Mouse (Mus musculus): Measurements from ENCODE around the gene Brsk1. TPM values are rescaled to one million over a fixed set of nuclear protein-coding genes. Genes with fewer than 3 reads are reported as not detected.

The Brsk1 gene
- polyA plus RNA-seq (2012; ENCODE audit: low replicate concordance) = 0.20 TPM in 2 replicates

GRCm38 (mm10) chr7:4690387-4690786 is at the start of gene Brsk1:
TSS of gene Brsk1 (plus strand) at chr7:4690604.

DNA sequence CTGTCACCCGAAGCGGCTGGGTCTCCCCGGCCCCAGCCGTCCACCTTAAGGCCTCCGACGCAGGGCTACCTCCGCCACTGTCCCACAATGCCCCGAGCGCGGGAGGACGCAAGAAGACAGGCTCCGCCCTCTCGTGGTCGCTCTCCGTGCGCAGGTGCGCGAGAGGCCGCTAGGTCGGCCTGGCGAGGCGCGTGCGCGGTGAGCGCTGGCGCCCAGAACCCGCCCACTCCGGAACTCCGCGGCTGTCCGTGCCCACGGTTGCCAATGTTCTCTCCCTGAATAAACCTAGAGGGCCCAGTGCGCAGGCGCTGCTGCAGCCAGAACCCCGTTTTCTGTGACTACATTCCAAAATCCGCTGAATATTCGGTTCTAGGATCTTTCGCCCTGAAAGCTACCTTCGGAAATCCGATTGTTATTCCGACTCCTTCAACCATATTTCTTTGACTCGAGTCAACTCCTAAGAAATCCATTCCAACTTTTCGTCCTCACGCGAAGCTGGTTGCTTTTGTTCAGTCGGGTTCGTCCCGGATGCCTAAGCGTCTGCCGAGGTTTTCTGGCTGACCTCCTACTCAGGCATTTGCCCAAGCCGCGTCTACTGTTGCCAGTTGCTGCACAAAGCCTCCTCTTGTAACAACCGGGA is 31.4 kb upstream of the Brsk1 start, which contains the start of gene Ppp6r1:
TSS of gene Ppp6r1 (minus strand) at position 108 of the 640 bp plus-strand sequence.

GRCm38 (mm10) chr7:4684632-4685417 is 5.6 kb upstream of the Brsk1 start, which contains the start of gene Hspbp1:
TSS of gene Hspbp1 (minus strand) at chr7:4685068.

GRCm38 (mm10) chr7:4725169-4725568 is 34.8 kb downstream of the Brsk1 start, which contains the start of gene Tmem150b:
TSS of gene Tmem150b (minus strand) at chr7:4725249.

DNA sequence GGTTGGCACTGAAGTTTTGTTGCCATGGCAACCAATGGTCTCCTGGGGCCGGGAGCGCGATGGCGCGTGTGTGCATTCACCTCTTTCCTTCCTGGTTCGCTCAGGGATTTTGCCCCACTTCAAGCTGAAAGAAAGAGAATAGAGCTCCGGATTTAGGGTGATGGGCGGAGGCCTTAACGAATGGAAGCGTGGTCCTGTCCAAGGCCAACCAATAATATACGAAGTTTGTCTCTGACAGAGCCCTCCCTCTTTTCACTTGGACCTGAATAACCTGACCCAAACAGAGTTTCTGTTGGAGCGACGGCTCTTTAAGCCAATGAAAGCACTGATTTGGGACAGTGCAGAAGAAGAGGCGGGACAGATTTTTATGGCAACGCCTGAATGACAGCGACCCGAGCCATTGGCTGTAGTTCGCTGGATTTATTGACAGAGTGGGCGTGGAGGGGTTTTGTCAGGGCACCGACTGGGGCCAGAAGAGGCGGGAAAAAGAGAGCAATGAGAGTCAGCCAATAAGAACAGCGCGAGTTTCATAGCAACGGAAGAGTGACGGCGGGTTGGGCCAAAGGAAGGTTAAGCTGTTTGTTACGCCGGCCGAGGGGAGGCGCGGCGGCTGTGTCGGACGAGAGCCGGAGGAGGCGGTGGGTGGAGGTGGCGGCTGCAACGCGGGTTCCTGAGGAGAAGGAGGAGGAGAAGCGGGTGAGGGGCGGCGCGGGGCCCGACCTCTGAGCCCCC is 49.3 kb downstream of the Brsk1 start, which contains the start of gene Kmt5c:
TSS of gene Kmt5c (plus strand) at position 572 of the 732 bp plus-strand sequence.

GRCm38 (mm10) chr7:4752821-4753570 is 62.6 kb downstream of the Brsk1 start, which contains the start of gene Cox6b2:
TSS of gene Cox6b2 (minus strand) at chr7:4753094.

Other genes starting within 250 kb of the Brsk1 start
- 1.4 and 9.1 TPM in 2 replicates for gene Rdh13, start 245.0 kb upstream of the Brsk1 start, polyA plus RNA-seq (2012; ENCODE audit: low replicate concordance)
- gene Eps8l1, start 229.9 kb upstream of the Brsk1 start, polyA plus RNA-seq (2012; ENCODE audit: low replicate concordance) = 0.37 TPM in 1 of 2 replicates, not detected in the other
- gene Ppp1r12c, start 188.9 kb upstream of the Brsk1 start, polyA plus RNA-seq (2012; ENCODE audit: low replicate concordance) = 226 and 282 TPM in 2 replicates
- 0.57 TPM in 1 of 2 replicates, not detected in the other for gene Tnnt1, start 174.2 kb upstream of the Brsk1 start, polyA plus RNA-seq (2012; ENCODE audit: low replicate concordance)
- gene Tnni3, start 166.4 kb upstream of the Brsk1 start, polyA plus RNA-seq (2012; ENCODE audit: low replicate concordance) = 1.0 and 1.6 TPM in 2 replicates
- gene Dnaaf3, start 158.2 kb upstream of the Brsk1 start, polyA plus RNA-seq (2012; ENCODE audit: low replicate concordance) = 2.2 and 2.7 TPM in 2 replicates
- 0.13 and 0.16 TPM in 2 replicates for gene Syt5, start 143.1 kb upstream of the Brsk1 start, polyA plus RNA-seq (2012; ENCODE audit: low replicate concordance)
- not detected in 2 replicates for gene Ptprh, start 86.6 kb upstream of the Brsk1 start, polyA plus RNA-seq (2012; ENCODE audit: low replicate concordance)
- gene Tmem86b, start 59.2 kb upstream of the Brsk1 start, polyA plus RNA-seq (2012; ENCODE audit: low replicate concordance) = 5.7 and 12.8 TPM in 2 replicates
- gene Ppp6r1, start 31.6 kb upstream of the Brsk1 start, polyA plus RNA-seq (2012; ENCODE audit: low replicate concordance) = 230 and 262 TPM in 2 replicates
- 171 and 194 TPM in 2 replicates for gene Hspbp1, start 5.5 kb upstream of the Brsk1 start, polyA plus RNA-seq (2012; ENCODE audit: low replicate concordance)
- gene Tmem150b, start 34.6 kb downstream of the Brsk1 start, polyA plus RNA-seq (2012; ENCODE audit: low replicate concordance) = 0.17 TPM in 1 of 2 replicates, not detected in the other
- 564 and 1,345 TPM in 2 replicates for gene Kmt5c, start 49.5 kb downstream of the Brsk1 start, polyA plus RNA-seq (2012; ENCODE audit: low replicate concordance)
- gene Cox6b2, start 62.5 kb downstream of the Brsk1 start, polyA plus RNA-seq (2012; ENCODE audit: low replicate concordance) = 70.9 and 249 TPM in 2 replicates
- gene Fam71e2, start 80.7 kb downstream of the Brsk1 start, polyA plus RNA-seq (2012; ENCODE audit: low replicate concordance) = not detected in 2 replicates
- gene Il11, start 92.3 kb downstream of the Brsk1 start, polyA plus RNA-seq (2012; ENCODE audit: low replicate concordance) = 0.17 and 0.43 TPM in 2 replicates
- not detected in 2 replicates for gene Tmem190, start 92.3 kb downstream of the Brsk1 start, polyA plus RNA-seq (2012; ENCODE audit: low replicate concordance)
- 141 and 302 TPM in 2 replicates for gene Tmem238, start 99.1 kb downstream of the Brsk1 start, polyA plus RNA-seq (2012; ENCODE audit: low replicate concordance)
- 2,040 and 3,887 TPM in 2 replicates for gene Rpl28, start 102.3 kb downstream of the Brsk1 start, polyA plus RNA-seq (2012; ENCODE audit: low replicate concordance)
- 297 and 1,174 TPM in 2 replicates for gene Ube2s, start 122.0 kb downstream of the Brsk1 start, polyA plus RNA-seq (2012; ENCODE audit: low replicate concordance)
- 0.09 TPM in 1 of 2 replicates, not detected in the other for gene Shisa7, start 154.1 kb downstream of the Brsk1 start, polyA plus RNA-seq (2012; ENCODE audit: low replicate concordance)
- 0.36 and 0.54 TPM in 2 replicates for gene Isoc2b, start 179.7 kb downstream of the Brsk1 start, polyA plus RNA-seq (2012; ENCODE audit: low replicate concordance)
- 2.1 and 10.8 TPM in 2 replicates for gene Isoc2a, start 186.5 kb downstream of the Brsk1 start, polyA plus RNA-seq (2012; ENCODE audit: low replicate concordance)
- 0.27 TPM in 1 of 2 replicates, not detected in the other for gene Gm36210, start 215.9 kb downstream of the Brsk1 start, polyA plus RNA-seq (2012; ENCODE audit: low replicate concordance)
- gene Zfp628, start 224.6 kb downstream of the Brsk1 start, polyA plus RNA-seq (2012; ENCODE audit: low replicate concordance) = 71.6 and 77.8 TPM in 2 replicates
- gene Nat14, start 231.4 kb downstream of the Brsk1 start, polyA plus RNA-seq (2012; ENCODE audit: low replicate concordance) = 2.4 and 2.5 TPM in 2 replicates
- 0.38 and 0.55 TPM in 2 replicates for gene Ssc5d, start 235.2 kb downstream of the Brsk1 start, polyA plus RNA-seq (2012; ENCODE audit: low replicate concordance)